Mouse (Mus musculus) kidney, embryonic 16.5 days (tissue): ENCODE measurements around the gene Id2. TPM values are rescaled to one million over a fixed set of nuclear protein-coding genes. Genes with fewer than 3 reads are reported as not detected.

Experiments used
- ATAC-seq: fragments of 200-750 bp; cut with Nextera tagmentation; 2 replicates; pipeline ENCODE4 v1.8.0; 2017; ENCODE audit warnings: moderate TSS enrichment; ENCODE audit not compliant: low FRiP score, low TSS enrichment
- H3K27ac ChIP-seq: fragments of 300-500 bp; sonication (generic); 2 replicates; pipeline ENCODE4 v1.5.1; 2014; ENCODE audit warnings: low read length
- H3K27me3 ChIP-seq: fragments of 300-500 bp; sonication (generic); 2 replicates; pipeline ENCODE4 v1.6.1; 2014; ENCODE audit warnings: low read length, control low read depth, mixed read lengths; ENCODE audit not compliant: insufficient read depth
- H3K36me3 ChIP-seq: fragments of 300-500 bp; sonication (generic); 2 replicates; pipeline ENCODE4 v1.6.1; 2014; ENCODE audit warnings: low read length, control low read depth, mixed read lengths; ENCODE audit not compliant: insufficient read depth
- H3K4me1 ChIP-seq: fragments of 300-500 bp; sonication (generic); 2 replicates; pipeline ENCODE4 v1.6.1; 2014; ENCODE audit warnings: low read length, control low read depth, mixed read lengths; ENCODE audit not compliant: insufficient read depth
- H3K4me2 ChIP-seq: fragments of 300-500 bp; sonication (generic); replicated peaks from 2 replicates; pipeline ENCODE4 v1.6.1; 2014; ENCODE audit warnings: low read depth, low read length
- H3K4me3 ChIP-seq: fragments of 300-500 bp; sonication (generic); 2 replicates; pipeline ENCODE4 v1.5.1; 2014; ENCODE audit warnings: mild to moderate bottlenecking, low read length
- H3K9ac ChIP-seq: fragments of 300-500 bp; sonication (generic); replicated peaks from 2 replicates; pipeline ENCODE4 v1.6.1; 2014; ENCODE audit warnings: low read length
- H3K9me3 ChIP-seq: fragments of 300-500 bp; sonication (generic); 2 replicates; pipeline ENCODE4 v1.6.1; 2016; ENCODE audit warnings: low read length, control low read depth
- WGBS: fragments of 180-500 bp; shearing (Covaris S2); extraction: QIAGEN DNeasy Blood & Tissue Kit; methylation state at CpG from one replicate; pipeline ENCODE4 v1.1.7; 2014; 5-methylcytosine and 5-hydroxymethylcytosine counted together
- polyA plus RNA-seq: library from polyadenylated mRNA; unstranded; fragments of >200 nt; fragmentation: Nextera tagmentation; extraction: Ambion mirVana; gene quantifications from 2 replicates; pipeline ENCODE4 v1.2.1, GENCODE M21; 2015

The Id2 gene
- polyA plus RNA-seq, 1 experiment from 2014 or later: 474 TPM

DNA sequence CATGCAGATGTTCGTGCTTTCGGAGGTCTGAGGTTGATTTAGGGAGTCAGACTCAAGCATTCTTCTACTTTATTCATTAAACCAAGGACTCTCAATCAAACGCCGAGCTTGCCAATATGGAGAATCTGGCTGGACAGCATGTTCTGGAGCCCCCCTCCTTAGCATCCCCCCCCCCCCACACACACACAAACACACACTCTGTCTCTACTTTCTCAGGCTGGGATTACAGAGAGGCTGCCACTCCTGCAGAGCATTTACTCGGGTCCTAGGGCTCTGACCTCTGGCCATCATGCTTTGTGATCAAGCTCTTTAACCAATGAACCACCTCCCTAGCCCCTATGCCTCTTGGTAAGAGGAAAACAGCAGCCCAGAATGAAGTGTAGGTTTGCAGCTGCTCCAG lies 29.3 kb upstream of the Id2 start:
- Histone ChIP-seq H3K9ac (no peak overlapping the region), H3K27me3 (no peaks in the 10 kb centered on the region), H3K4me1 (peaks cover 50% of the 10 kb centered on the region), H3K36me3 (no peaks in the 10 kb centered on the region), H3K27ac (no peak overlapping the region), H3K9me3 (no peaks in the 10 kb centered on the region), H3K4me3 (no peak overlapping the region), H3K4me2 (no peak overlapping the region)
- WGBS: 58% methylated on average over 5 of the region's 5 CpGs
- ATAC-seq: 0 out of 2 replicates have a peak, but pooled peaks have one; percentile 9

DNA sequence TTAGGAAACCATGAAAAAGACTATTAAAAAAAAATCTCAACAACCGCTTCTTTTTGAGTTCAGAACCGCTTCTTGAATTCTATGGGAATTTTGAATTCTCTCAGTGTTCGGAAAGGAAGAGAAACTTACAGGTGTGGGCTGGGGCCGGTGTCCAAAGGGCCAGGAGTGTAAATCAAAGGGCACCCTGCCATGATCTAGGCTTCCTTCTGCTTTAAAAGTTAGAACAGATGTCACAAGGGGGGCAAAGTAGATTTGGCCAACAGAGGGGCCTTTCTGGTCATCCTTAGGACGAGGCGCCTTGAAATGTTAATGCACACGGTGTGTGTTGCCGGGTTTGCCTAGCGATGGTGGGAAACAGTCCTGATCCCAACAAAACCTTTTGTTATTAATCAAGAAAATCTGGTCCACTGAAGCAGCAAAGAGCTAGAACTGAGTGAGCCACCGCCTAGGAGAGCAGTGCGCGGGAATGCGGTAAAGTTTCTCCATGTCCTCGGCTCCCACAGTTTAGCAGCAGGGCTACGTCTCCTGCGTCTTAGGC lies 28.4 kb upstream of the Id2 start:
- H3K27ac ChIP-seq: no peak overlapping the region
- no peak overlapping the region for H3K4me3 ChIP-seq
- H3K4me1 ChIP-seq: peaks cover 50% of the 10 kb centered on the region
- no peaks in the 10 kb centered on the region for H3K36me3 ChIP-seq
- no peak overlapping the region for H3K4me2 ChIP-seq
- no peaks in the 10 kb centered on the region for H3K27me3 ChIP-seq
- no peaks in the 10 kb centered on the region for H3K9me3 ChIP-seq
- no peak for ATAC-seq
- no peak overlapping the region for H3K9ac ChIP-seq
- 52% methylated on average over 16 of the region's 16 CpGs for WGBS

GRCm38 (mm10) chr12:25124431-25125238 lies 27.7 kb upstream of the Id2 start:
- Histone ChIP-seq H3K27me3 (no peaks in the 10 kb centered on the region), H3K36me3 (no peaks in the 10 kb centered on the region), H3K27ac (no peak overlapping the region), H3K4me2 (no peak overlapping the region), H3K4me3 (no peak overlapping the region), H3K4me1 (peaks cover 45% of the 10 kb centered on the region), H3K9me3 (no peaks in the 10 kb centered on the region), H3K9ac (no peak overlapping the region)
- 26% methylated on average over 19 of the region's 19 CpGs for WGBS
- 0 out of 2 replicates have a peak, but pooled peaks have one; percentile 24 for ATAC-seq

- no peak overlapping the region for H3K27ac ChIP-seq
- H3K4me3 ChIP-seq: no peak overlapping the region
- WGBS: 94% methylated on average over 4 of the region's 4 CpGs
- H3K9ac ChIP-seq: no peak overlapping the region
- no peaks in the 10 kb centered on the region for H3K36me3 ChIP-seq
- no peak overlapping the region for H3K4me2 ChIP-seq
- H3K9me3 ChIP-seq: no peaks in the 10 kb centered on the region
- H3K27me3 ChIP-seq: no peaks in the 10 kb centered on the region
- peaks cover 25% of the 10 kb centered on the region for H3K4me1 ChIP-seq
- ATAC-seq: no peak
Observed at GRCm38 (mm10) chr12:25120753-25121152, 23.8 kb upstream of the Id2 start.

- 38% methylated on average over 15 of the region's 15 CpGs for WGBS
Observed at GRCm38 (mm10) chr12:25119278-25119677, 22.3 kb upstream of the Id2 start.

GRCm38 (mm10) chr12:25117856-25118511 lies 21.0 kb upstream of the Id2 start:
- Histone ChIP-seq H3K4me2 (no peak overlapping the region), H3K27ac (no peak overlapping the region)

More at GRCm38 (mm10) chr12:25119278-25119677, 22.3 kb upstream of the Id2 start:
- Histone ChIP-seq H3K27me3 (no peaks in the 10 kb centered on the region), H3K9me3 (no peaks in the 10 kb centered on the region), H3K36me3 (no peaks in the 10 kb centered on the region), H3K4me3 (no peak overlapping the region), H3K4me2 (no peak overlapping the region), H3K9ac (0 out of 2 replicates have a peak overlapping the region, but pooled peaks have one; percentile 2), H3K4me1 (peaks cover 11% of the 10 kb centered on the region), H3K27ac (peak overlapping the region; percentile 57; the same call in 1 of the 2 replicates)
- peak; percentile 77 for ATAC-seq

GRCm38 (mm10) chr12:25116126-25116525 lies 19.2 kb upstream of the Id2 start:
- no peak for ATAC-seq
- 79% methylated on average over 2 of the region's 2 CpGs for WGBS

More at GRCm38 (mm10) chr12:25117856-25118511, 21.0 kb upstream of the Id2 start:
- 81% methylated on average over 4 of the region's 4 CpGs for WGBS
- H3K9me3 ChIP-seq: no peaks in the 10 kb centered on the region
- H3K36me3 ChIP-seq: no peaks in the 10 kb centered on the region
- peaks cover 10% of the 10 kb centered on the region for H3K4me1 ChIP-seq
- no peak for ATAC-seq
- H3K4me3 ChIP-seq: no peak overlapping the region
- no peaks in the 10 kb centered on the region for H3K27me3 ChIP-seq
- H3K9ac ChIP-seq: no peak overlapping the region

GRCm38 (mm10) chr12:25114426-25114825 lies 17.5 kb upstream of the Id2 start:
- Histone ChIP-seq H3K9ac (no peak overlapping the region), H3K4me3 (no peak overlapping the region), H3K9me3 (no peaks in the 10 kb centered on the region), H3K27me3 (no peaks in the 10 kb centered on the region), H3K4me2 (no peak overlapping the region), H3K27ac (no peak overlapping the region), H3K4me1 (peaks cover 13% of the 10 kb centered on the region), H3K36me3 (no peaks in the 10 kb centered on the region)
- no peak for ATAC-seq
- 86% methylated on average over 1 of the region's 1 CpGs for WGBS

More at GRCm38 (mm10) chr12:25116126-25116525, 19.2 kb upstream of the Id2 start:
- Histone ChIP-seq H3K9me3 (no peaks in the 10 kb centered on the region), H3K4me2 (no peak overlapping the region), H3K36me3 (no peaks in the 10 kb centered on the region), H3K27me3 (no peaks in the 10 kb centered on the region), H3K9ac (no peak overlapping the region), H3K27ac (no peak overlapping the region), H3K4me1 (peaks cover 10% of the 10 kb centered on the region), H3K4me3 (no peak overlapping the region)

DNA sequence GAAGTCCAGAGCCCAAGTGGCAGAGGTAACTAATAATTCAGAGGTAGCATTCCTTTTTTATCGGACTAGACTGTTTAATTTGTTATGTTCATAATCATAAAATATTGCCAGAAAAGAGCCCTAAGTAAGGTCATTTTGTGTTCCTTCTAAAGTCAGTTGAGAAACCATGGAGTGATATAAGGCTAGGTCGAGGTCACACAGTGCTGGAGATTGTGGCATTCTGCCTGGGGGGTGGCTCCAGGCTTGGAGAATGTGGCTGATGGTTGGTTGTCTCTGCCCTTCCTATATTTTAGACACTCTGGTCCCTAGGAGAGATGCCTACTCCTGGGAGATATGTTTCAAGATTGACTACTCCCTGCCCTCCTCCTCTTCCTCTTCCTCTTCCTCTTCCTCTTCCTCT lies 16.4 kb upstream of the Id2 start:
- WGBS: 88% methylated on average over 2 of the region's 2 CpGs
- no peak for ATAC-seq
- Histone ChIP-seq H3K4me1 (peaks cover 10% of the 10 kb centered on the region), H3K27me3 (no peaks in the 10 kb centered on the region), H3K4me3 (no peak overlapping the region), H3K27ac (no peak overlapping the region), H3K4me2 (no peak overlapping the region), H3K9me3 (no peaks in the 10 kb centered on the region), H3K36me3 (no peaks in the 10 kb centered on the region), H3K9ac (no peak overlapping the region)
